Mouse (Mus musculus) lung, embryonic 15.5 days (tissue): ENCODE data around the gene Tshz2. TPM values are rescaled to one million over a fixed set of nuclear protein-coding genes. Genes with fewer than 3 reads are reported as not detected.
A peak's percentile ranks its signal among the peaks of the same experiment; 100 is the strongest.
"Not testable (repeated sequence)": the region's sequence is repeated elsewhere in the genome, so short reads cannot be mapped to it uniquely, and the experiment has no call there.

ENCODE experiments used
- ATAC-seq: fragments of 200-750 bp; cut with Nextera tagmentation; 2 replicates; pipeline ENCODE4 v1.8.0; 2017; ENCODE audit warnings: moderate number of reproducible peaks, borderline replicate concordance; ENCODE audit not compliant: low FRiP score, low TSS enrichment; ENCODE audit errors: extremely low read depth
- H3K27ac ChIP-seq: fragments of 300-500 bp; sonication (generic); 2 replicates; pipeline ENCODE4 v1.5.1; 2015; ENCODE audit warnings: moderate library complexity, mild to moderate bottlenecking, inconsistent platforms
- H3K27me3 ChIP-seq: fragments of 300-500 bp; sonication (generic); 2 replicates; pipeline ENCODE4 v1.6.1; 2015; ENCODE audit warnings: inconsistent platforms
- H3K36me3 ChIP-seq: fragments of 300-500 bp; sonication (generic); 2 replicates; pipeline ENCODE4 v1.6.1; 2015; ENCODE audit warnings: inconsistent platforms
- H3K4me1 ChIP-seq: fragments of 300-500 bp; sonication (generic); 2 replicates; pipeline ENCODE4 v1.6.1; 2015; ENCODE audit warnings: inconsistent platforms
- H3K4me2 ChIP-seq: fragments of 300-500 bp; sonication (generic); 2 replicates; pipeline ENCODE4 v1.6.1; 2015; ENCODE audit warnings: inconsistent platforms, mild to moderate bottlenecking, moderate library complexity
- H3K4me3 ChIP-seq: fragments of 300-500 bp; sonication (generic); 2 replicates; pipeline ENCODE4 v1.5.1; 2015; ENCODE audit warnings: mild to moderate bottlenecking, inconsistent platforms
- H3K9ac ChIP-seq: fragments of 300-500 bp; sonication (generic); 2 replicates; pipeline ENCODE4 v1.6.1; 2015; ENCODE audit warnings: inconsistent platforms
- H3K9me3 ChIP-seq: fragments of 300-500 bp; sonication (generic); 2 replicates; pipeline ENCODE4 v1.6.1; 2016; ENCODE audit warnings: inconsistent platforms
- WGBS: fragments of 180-500 bp; shearing (Covaris S2); methylation state at CpG from one replicate; pipeline ENCODE4 v1.1.7; 2015; 5-methylcytosine and 5-hydroxymethylcytosine counted together
- polyA plus RNA-seq: library from polyadenylated mRNA; unstranded; fragments of >200 nt; fragmentation: Nextera tagmentation; extraction: Ambion mirVana; gene quantifications from 2 replicates; pipeline ENCODE4 v1.2.1, GENCODE M21; 2015

Gene Tshz2
- 5.9 and 7.5 TPM in 2 replicates for polyA plus RNA-seq

DNA sequence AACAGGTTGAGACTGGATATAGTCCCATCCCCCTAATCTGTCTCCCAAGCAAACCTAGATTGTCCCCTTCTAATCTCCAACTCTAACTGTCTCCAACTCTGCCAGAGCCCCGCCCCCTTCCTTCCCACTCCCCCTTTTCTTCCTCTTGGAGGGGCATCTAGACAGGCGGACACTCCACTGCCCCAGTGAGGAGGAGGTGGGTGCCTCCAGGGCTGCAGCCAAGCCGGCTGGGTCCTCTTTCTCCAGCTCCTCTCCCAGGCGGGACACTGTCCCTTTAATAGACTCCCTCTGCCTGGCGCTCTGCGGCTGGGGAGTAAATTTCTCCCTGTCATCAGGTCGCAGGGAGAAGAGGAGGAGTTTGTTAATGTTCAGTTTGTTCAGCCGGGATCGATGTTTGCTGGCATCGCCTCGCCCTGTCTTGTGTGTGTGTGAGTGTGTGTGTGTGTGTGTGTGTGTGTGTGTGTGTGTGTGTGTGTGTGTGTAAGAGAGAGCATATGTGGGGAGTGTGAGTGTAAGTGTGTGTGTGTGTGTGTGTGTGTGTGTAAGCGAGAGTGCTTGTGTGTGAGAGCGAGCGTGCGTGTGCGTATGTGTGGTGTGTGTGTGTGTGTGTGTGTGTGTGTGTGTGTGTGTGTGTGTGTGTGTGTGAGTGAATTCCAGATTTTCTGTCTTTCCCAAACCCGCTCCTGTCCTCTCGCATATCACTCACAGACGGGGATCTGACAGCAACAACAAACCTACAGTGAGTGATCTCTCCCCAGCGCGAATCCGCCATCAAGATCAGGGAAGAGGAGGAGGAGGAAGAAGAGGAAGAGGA lies at the start of gene Tshz2:
TSS of gene Tshz2 (plus strand) at position 676 of the 814 bp plus-strand sequence.
- Histone ChIP-seq H3K4me3 (peak within 1 kb of the TSS; percentile 59), H3K9ac (peak within 1 kb of the TSS; percentile 67), H3K4me2 (peak within 1 kb of the TSS; percentile 85), H3K27me3 (no peaks in the 10 kb centered on the region), H3K27ac (peak within 1 kb of the TSS; percentile 78), H3K4me1 (peaks cover 7% of the 10 kb centered on the region; the same call in 1 of the 2 replicates), H3K36me3 (no peaks in the 10 kb centered on the region), H3K9me3 (no peaks in the 10 kb centered on the region)
- peak; percentile 78 for ATAC-seq
- under 1% methylated on average over 22 of the region's 22 CpGs for WGBS

DNA sequence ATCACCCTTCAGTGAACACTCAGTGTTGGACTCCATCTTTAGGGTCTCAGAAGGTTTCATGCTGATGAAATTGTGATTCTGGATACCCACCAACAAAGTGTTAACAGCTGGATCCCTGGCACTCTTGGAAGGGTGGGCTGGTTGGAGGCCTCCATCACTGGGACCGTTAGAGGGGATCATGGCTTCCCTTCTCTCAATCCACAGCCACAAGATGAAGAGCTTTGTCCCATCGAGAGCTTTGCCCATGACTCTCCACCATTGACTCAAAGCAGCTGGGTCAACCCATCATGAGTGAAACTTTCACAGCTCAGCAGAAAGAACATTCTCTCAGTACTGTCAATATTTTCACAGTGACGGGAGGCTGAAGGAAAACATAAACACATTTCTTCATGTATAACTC lies 49.3 kb upstream of the Tshz2 start:
- Histone ChIP-seq H3K9ac (no peak overlapping the region), H3K9me3 (no peaks in the 10 kb centered on the region), H3K4me1 (no peaks in the 10 kb centered on the region), H3K27me3 (no peaks in the 10 kb centered on the region), H3K4me3 (no peak overlapping the region), H3K27ac (no peak overlapping the region), H3K4me2 (no peak overlapping the region), H3K36me3 (no peaks in the 10 kb centered on the region)
- WGBS: 68% methylated on average over 3 of the region's 3 CpGs
- ATAC-seq: no peak

GRCm38 (mm10) chr2:169584745-169585456 lies 47.9 kb upstream of the Tshz2 start:
- no peaks in the 10 kb centered on the region for H3K9me3 ChIP-seq
- WGBS: 69% methylated on average over 15 of the region's 15 CpGs
- no peak overlapping the region for H3K9ac ChIP-seq
- H3K4me1 ChIP-seq: no peaks in the 10 kb centered on the region
- H3K27me3 ChIP-seq: no peaks in the 10 kb centered on the region
- H3K4me2 ChIP-seq: no peak overlapping the region
- no peak overlapping the region for H3K4me3 ChIP-seq
- no peaks in the 10 kb centered on the region for H3K36me3 ChIP-seq
- no peak overlapping the region for H3K27ac ChIP-seq
- no peak for ATAC-seq

DNA sequence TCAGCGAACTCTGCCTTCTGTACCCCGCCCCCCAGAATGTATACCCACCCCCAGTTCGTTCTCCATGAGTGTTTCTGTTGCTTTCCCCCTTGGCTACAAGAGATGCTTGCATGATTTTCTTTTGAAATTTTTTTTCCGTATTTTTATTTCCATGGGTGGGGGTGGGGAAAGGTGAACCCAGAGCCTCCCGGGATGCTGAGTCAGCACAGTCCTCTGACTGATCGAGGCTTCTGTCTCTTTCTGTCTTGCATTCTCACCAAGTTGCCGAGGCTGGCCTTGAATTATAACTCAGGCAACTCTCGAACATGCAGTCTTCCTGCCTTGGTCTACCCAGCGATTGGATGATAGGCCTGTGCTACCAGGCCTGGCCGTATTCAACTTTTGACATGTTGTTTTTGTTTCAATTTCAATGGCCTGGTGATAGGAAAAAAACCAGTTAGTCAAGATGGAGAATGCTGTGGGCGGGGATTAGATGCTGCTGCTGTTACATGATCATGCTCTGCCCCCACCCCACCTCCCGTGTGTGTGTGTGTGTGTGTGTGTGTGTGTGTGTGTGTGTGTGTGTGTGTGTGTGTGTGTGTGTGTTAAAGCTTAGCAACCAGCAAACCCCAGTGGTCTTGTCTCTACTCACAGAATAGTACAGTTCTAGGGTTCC lies 47.1 kb upstream of the Tshz2 start:
- H3K27ac ChIP-seq: no peak overlapping the region
- no peaks in the 10 kb centered on the region for H3K27me3 ChIP-seq
- no peaks in the 10 kb centered on the region for H3K36me3 ChIP-seq
- H3K9ac ChIP-seq: no peak overlapping the region
- ATAC-seq: no peak
- no peak overlapping the region for H3K4me3 ChIP-seq
- WGBS: 78% methylated on average over 12 of the region's 12 CpGs
- no peak overlapping the region for H3K4me2 ChIP-seq
- no peaks in the 10 kb centered on the region for H3K9me3 ChIP-seq
- no peaks in the 10 kb centered on the region for H3K4me1 ChIP-seq

DNA sequence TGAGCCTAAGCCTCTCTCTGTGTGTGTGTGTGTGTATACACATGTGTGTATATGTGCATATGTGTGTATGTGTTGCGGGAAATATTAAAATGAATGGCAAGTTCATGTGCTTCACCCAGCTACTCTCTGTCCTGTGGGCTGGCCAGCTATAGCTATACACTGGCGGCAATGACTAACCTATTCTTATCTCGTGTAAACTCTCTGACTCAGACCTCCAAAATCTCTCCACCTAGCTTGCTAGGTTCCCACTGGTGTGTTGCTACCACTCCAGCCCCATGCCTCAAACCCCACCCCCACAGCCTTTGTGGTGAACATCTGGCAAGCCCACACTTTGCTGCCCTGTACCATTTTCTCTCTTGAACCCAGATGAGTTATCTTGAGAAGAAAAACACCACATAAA lies 46.1 kb upstream of the Tshz2 start:
- Histone ChIP-seq H3K9ac (no peak overlapping the region), H3K36me3 (no peaks in the 10 kb centered on the region), H3K4me2 (no peak overlapping the region), H3K4me3 (no peak overlapping the region), H3K27me3 (no peaks in the 10 kb centered on the region), H3K4me1 (no peaks in the 10 kb centered on the region), H3K27ac (no peak overlapping the region), H3K9me3 (no peaks in the 10 kb centered on the region)
- no peak for ATAC-seq
- 58% methylated on average over 3 of the region's 3 CpGs for WGBS

- not testable (repeated sequence) for H3K36me3 ChIP-seq, H3K9me3 ChIP-seq, H3K9ac ChIP-seq, H3K27me3 ChIP-seq, ATAC-seq, H3K27ac ChIP-seq, H3K4me3 ChIP-seq, H3K4me2 ChIP-seq, H3K4me1 ChIP-seq
These were observed 45.2 kb upstream of the Tshz2 start, which contains the start of gene Gm11011 for GRCm38 (mm10) chr2:169587645-169588044. Gene Gm11011, minus strand, starts transcription at chr2:169587745.

DNA sequence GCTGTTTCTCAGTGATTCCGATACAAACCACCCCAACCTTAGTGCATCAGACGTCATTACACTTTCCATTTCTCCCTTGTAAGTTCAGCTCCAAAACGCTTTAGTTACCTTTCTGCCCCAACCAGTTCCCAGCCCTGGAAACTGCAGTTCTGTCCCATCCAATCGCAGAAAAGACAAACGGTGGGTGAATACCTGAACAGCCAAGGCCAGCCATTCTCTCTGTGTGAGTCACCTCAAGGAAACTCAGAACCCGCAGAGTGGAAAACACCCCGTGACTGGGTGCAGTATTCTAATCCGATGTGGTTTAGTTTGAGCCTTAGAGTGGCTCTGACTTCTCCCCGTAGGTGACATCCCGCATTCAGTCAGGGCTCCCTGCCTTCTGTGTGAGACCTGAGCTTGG lies 43.1 kb upstream of the Tshz2 start:
- H3K9me3 ChIP-seq: no peaks in the 10 kb centered on the region
- H3K4me1 ChIP-seq: peaks cover 8% of the 10 kb centered on the region
- ATAC-seq: no peak
- WGBS: 80% methylated on average over 10 of the region's 10 CpGs
- H3K27me3 ChIP-seq: no peaks in the 10 kb centered on the region
- no peak overlapping the region for H3K4me2 ChIP-seq
- H3K4me3 ChIP-seq: no peak overlapping the region
- no peak overlapping the region for H3K27ac ChIP-seq
- H3K36me3 ChIP-seq: no peaks in the 10 kb centered on the region
- H3K9ac ChIP-seq: no peak overlapping the region

DNA sequence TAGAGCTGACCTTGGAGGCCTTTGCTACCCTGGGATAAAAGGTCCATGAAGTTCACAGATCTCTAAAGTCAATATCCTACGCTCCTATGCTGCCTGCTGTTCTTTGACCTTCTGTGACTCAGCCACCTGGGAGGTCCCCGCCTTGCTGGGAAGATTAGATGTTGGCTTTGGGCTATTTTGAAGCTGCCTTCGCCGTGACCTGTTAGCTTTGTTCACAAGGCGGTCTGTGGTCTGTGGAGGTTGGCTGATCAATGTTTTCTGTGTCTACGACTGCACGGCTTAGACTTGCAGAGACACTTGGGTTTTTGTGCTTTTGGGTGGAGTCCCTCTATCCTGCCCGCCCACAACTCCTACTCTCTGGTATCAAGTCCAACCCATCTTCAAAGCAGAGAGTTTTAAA lies 42.4 kb upstream of the Tshz2 start:
- Histone ChIP-seq H3K4me1 (peaks cover 8% of the 10 kb centered on the region), H3K4me3 (no peak overlapping the region), H3K36me3 (no peaks in the 10 kb centered on the region), H3K9me3 (no peaks in the 10 kb centered on the region), H3K27me3 (no peaks in the 10 kb centered on the region), H3K9ac (no peak overlapping the region), H3K4me2 (no peak overlapping the region), H3K27ac (no peak overlapping the region)
- WGBS: 74% methylated on average over 8 of the region's 8 CpGs
- no peak for ATAC-seq

DNA sequence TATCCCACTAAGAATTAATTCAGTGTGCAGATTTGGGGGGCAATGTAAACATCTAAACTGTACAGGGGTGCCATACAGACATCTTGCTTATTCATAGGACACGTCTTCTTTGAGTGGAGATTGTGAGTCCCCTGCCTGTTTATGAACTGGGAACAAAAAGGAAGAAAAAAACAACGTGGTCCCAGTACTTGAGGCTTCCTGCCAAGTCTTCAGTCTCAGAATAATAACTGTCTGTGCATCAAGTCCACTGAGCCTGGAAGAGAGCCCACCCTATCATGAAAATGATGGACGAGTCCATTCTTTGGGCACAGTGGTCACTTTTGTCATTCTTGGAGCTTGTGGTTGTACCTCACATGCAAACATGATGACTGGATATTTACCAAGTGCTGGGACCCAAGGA lies 39.1 kb upstream of the Tshz2 start:
- Histone ChIP-seq H3K27me3 (no peaks in the 10 kb centered on the region), H3K4me2 (no peak overlapping the region), H3K4me1 (peaks cover 8% of the 10 kb centered on the region), H3K27ac (peak overlapping the region; percentile 55), H3K36me3 (no peaks in the 10 kb centered on the region), H3K9me3 (no peaks in the 10 kb centered on the region), H3K9ac (no peak overlapping the region), H3K4me3 (no peak overlapping the region)
- WGBS: 40% methylated on average over 3 of the region's 3 CpGs
- peak; percentile 57; the same call in 1 of the 2 replicates for ATAC-seq

GRCm38 (mm10) chr2:169597357-169597756 lies 35.5 kb upstream of the Tshz2 start:
- ATAC-seq: no peak
- Histone ChIP-seq H3K9me3 (no peaks in the 10 kb centered on the region), H3K9ac (no peak overlapping the region), H3K27me3 (no peaks in the 10 kb centered on the region), H3K4me3 (no peak overlapping the region), H3K27ac (no peak overlapping the region), H3K4me1 (peaks cover 22% of the 10 kb centered on the region), H3K4me2 (no peak overlapping the region), H3K36me3 (no peaks in the 10 kb centered on the region)
- 84% methylated on average over 6 of the region's 6 CpGs for WGBS

- Histone ChIP-seq H3K36me3 (no peaks in the 10 kb centered on the region), H3K4me1 (peaks cover 22% of the 10 kb centered on the region), H3K27me3 (no peaks in the 10 kb centered on the region), H3K9me3 (no peaks in the 10 kb centered on the region), H3K9ac (no peak overlapping the region), H3K4me2 (no peak overlapping the region), H3K27ac (no peak overlapping the region), H3K4me3 (no peak overlapping the region)
- ATAC-seq: no peak
- WGBS: 88% methylated on average over 8 of the region's 8 CpGs
These were observed 34.8 kb upstream of the Tshz2 start for GRCm38 (mm10) chr2:169597971-169598370.

- Histone ChIP-seq H3K9me3 (no peaks in the 10 kb centered on the region), H3K9ac (no peak overlapping the region), H3K27me3 (no peaks in the 10 kb centered on the region), H3K4me2 (no peak overlapping the region), H3K4me3 (no peak overlapping the region), H3K36me3 (no peaks in the 10 kb centered on the region), H3K4me1 (peaks cover 14% of the 10 kb centered on the region), H3K27ac (no peak overlapping the region)
- no peak for ATAC-seq
- WGBS: 69% methylated on average over 4 of the region's 4 CpGs
These were observed 33.2 kb upstream of the Tshz2 start for GRCm38 (mm10) chr2:169599591-169599990.
